Mouse (Mus musculus) heart, adult 9 months (tissue): Measurements from ENCODE around the gene Slc29a3.
"Not testable (repeated sequence)": the region's sequence is repeated elsewhere in the genome, so short reads cannot be mapped to it uniquely, and the experiment has no call there.

Source experiments
- DNase-seq, 2 experiments: peaks; one replicate each; pipeline ENCODE4 v3.0.0; 2022; ENCODE audit warnings: low spot score in 2 of 2

Slc29a3 gene

DNA sequence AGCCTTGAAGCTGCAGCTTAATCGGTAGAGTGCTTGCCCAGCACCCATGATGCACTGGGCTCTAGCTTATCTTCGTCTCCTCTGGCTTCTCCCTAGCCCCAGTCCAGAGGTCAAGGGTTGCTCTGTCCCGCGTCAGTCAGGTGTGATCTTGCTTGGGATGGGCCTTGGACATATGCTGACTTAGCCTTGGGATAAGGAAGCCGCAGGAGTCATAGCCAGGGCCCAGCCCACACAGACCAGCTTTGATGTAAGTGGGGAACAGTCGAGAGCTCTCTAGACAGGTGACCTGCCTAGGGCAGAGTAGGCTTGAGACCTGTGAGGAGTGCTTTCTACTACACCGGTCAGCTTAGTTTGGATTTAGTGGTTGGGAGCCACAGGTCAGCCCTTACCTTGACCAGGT, 14.8 kb upstream of the Slc29a3 start:
- DNase-seq = no peak

DNA sequence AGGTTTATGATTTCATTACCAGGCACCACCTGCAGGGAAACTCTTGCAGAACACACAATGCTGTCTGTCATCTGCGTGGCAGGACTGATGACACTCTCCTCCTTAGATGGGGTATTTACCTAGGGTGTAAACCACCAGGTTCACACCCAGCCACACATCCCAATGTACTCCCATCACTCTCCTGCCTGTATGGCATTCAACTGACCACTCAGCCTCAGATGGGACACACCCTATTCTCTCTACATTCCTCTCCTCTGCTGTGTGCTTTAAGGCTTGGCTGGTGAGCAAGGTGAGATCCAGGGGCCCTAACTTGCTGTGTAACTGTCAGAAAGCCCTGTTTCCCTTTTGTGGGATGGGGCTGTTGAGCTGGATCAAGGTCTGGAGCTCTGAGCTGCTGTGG, 9.5 kb upstream of the Slc29a3 start:
- no peak for DNase-seq

DNA sequence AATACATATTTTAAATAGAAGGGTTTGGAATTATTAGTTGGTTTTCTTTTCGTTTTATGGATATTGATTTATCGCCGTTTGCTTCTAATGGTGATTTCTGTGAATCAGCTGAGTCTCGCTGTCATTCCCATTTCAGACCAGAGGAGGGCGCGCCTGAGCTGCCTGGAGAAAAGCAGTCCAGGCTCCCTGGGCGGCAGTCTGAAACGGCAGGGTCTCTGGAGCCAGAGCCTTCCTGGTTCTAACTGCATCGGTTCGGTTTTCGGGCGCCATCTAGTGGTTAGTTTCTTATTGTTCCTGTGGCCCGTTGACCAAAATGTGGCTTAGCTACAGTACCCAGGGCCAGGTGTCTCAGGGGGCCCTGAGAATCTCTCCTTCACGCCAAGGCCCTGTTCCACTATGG, 7.8 kb upstream of the Slc29a3 start:
- peak; percentile 86 to 92 for DNase-seq

DNA sequence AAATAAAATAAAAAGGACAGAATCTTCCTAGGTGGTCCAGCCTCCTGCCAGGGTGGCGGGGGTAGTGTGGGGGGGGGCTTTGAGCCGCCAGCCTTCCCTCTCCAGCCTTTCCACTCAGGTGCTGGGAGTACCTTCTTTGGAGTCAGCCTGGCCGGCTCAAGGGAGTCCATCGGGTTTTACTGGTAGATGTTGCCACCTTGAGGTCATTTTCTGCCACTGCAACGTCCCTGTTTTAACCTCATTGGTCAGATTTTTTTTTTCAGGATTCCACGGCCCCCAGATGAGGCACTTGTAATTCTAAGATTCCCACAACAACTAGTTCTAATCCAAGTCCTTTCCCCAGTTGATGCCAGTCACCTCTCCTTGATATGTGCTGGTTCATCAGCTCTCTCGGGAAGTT, 4.4 kb upstream of the Slc29a3 start:
- DNase-seq = peak; percentile 52 to 59

DNA sequence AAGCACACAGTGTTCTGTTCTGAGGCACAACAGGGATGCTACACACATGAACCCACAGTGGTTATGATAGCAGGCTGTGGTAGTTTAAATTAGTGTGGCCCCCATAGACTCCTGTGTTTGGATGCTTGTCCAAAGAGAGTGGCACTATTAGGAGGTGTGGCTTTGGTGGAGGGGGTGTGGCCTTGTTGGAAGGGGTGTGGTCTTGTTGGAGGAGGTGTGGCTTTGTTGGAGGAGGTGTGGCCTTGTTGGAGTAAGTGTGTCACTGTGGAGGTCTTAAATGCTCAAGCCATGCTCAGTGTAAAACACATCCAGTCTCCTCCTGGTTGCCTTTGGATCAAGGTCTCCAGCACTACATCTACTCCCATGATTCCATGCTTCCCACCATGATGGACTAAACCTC, 3.6 kb upstream of the Slc29a3 start:
- no peak for DNase-seq

DNA sequence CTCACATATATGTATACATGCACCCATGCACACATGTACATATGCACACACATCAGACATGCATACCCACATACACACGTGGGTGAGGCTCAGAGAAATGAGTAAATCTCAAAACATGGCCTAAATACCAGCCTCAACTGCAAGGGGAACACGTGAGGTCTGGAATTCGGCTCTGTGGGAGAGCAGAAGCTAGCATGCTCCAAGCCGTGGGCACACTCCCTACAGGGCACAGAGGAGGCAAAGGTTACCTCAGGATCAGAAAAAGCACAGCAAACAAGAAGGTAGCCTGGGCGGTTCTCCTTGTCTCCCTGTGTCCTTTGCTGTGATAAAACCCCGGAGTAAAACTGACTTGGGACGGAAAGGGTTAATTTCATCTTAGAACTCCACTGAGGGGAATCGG, 1.3 kb upstream of the Slc29a3 start:
- no peak for DNase-seq

DNA sequence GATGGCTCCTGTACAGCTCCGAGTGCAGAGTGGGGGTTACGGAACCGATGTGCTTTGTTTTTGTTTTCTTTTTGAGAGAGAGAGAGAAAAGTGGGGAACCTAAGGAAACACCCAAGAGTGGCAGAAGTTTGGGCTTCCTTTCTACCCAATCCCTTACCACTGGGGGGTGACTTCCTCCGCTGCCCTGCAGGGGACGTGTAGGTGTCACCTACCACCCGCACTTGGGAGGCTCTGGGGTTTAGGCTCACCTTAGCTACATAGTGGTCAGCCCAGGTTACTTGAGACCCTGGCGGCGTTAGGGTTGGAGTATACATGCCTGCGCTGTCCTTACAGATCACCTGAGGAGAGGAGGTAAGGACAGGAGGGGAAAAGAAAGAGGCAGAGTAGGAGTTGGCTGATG, 667 bp upstream of the Slc29a3 start:
- peak; percentile 30 to 38 for DNase-seq

DNA sequence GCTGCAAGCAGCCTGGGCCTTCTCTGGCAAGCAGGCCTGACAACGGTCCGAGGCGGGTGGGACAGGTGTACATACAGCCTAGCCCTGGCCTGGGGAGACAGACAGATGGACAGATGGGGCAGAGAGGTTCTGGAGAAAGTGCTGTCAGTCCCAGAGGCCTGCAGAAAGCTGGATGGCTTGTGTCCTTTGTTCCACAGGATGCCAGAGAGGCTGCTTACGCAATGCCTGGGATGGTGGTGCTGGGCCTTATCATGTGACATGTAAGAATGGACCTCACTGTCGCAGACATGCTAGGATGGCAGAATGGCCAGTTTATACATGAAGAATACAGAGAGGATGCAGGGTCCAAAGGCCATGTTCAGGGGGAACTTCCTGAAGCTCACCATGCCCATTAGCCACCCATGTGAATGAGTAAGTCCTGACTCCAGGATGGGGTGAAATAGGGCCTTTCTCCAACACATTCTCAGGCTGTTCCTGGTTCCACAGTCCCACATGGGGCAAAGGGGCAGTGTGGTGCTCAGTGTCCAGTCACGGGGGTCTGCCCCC, 4.9 kb downstream of the Slc29a3 start:
- peak in 1 of 2 experiments; percentile 33 for DNase-seq

DNA sequence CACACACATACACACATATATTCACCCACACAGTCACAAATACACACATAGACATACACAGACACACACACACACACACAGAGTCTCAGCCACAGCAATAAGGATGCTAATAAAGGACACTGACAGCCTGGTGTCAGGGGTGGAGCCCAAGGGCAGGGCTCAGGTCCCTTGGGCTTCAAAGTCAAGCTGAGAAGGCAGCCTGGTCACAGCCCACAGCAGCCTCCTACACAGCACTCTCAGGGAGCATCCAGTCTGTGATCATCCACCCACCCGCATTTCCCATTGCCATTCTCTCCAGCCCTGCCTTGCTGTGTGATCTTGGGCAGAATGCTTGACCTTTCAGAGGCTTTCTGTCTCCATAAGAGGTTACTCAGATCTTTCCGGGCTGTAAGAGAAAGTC, 6.1 kb downstream of the Slc29a3 start:
- no peak for DNase-seq

DNA sequence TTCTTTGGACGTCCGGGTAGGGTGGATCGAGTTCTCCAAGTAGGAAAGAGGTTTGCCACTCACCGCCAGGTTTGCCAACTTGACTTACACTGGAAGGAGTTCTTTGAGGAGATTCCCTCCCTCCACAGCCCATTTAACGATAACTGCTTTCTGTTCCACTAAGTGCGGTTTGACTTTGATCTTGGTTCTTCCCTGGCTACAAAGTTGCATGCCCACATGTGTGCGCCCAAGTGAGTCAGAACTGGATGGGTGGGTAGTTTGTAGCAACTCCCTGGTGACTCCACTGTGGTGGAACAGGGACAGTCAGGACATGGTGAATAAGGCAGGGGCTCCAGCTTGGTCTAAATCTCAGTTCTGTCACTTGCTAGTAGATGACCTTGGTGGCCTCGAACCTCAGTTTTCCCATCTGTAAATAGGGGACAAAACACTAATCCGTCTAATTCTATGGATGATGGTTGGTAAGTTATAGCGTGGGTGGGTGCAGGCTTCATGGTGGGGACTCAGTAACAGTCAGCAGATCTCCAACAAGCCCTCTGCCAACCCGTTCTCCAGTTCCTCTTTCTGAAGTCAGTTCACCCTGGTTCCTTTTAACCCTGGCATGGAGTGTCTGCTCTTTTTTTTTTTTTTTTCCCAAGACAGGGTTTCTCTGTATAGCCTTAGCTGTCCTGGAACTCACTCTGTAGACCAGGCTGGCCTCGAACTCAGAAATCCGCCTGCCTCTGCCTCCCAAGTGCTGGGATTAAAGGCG, 7.9 kb downstream of the Slc29a3 start:
- DNase-seq = no peak

DNA sequence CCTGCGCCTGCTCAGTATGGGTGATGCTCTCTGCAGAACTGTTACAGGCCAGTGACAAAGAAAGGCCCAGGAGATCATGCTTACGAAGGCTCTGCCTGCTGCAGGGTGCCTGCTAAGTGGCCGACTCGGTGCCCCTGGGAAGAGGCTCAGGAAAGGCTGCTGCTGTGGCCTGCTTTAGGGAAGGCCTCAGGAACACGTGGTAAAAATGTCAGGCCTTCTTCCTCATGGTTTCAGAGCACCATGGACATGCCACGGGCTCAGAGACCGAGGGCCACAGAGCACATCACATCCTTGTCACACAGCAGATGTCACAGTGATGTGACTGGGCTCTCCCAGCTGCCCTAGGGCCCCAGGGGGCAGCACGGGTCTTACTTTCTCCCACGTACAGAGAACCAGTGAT, 8.9 kb downstream of the Slc29a3 start:
- DNase-seq = no peak

DNA sequence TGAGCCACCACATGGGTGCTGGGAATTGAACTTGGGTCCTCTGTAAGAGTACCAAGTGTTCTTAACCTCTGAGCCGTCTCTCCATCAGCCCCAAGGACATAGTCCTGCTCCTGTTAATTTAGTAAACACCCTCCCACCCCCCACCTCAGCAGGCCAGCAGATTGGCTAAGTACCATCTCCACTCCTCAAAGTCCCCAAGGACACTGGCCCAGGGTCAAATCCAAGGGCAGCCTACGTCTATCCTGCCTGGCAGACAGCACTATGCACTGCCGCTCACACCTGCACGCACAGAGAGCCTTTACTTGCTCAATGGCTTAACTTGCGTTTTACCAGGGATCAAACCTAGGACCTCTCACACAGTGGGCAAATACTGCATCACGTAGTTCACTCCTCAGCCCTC, 9.7 kb downstream of the Slc29a3 start:
- no peak for DNase-seq

DNA sequence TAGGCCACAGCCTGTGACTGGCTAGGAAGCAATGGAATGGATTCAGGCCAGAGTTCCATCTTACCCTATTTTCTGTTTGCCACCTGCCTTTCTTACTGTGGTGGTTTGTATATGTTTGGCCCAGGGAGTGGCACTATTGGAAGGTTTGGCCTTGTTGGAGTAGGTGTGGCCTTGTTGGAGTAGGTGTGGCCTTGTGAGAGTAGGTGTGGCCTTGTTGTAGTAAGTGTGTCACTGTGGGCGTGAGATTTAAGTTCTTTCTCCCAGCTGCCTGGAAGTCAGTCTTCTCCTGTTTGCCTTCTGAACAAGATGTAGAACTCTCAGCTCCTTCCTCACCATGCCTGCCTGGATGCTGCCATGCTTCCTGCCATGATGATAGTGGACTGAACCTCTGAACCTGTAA, 10.3 kb downstream of the Slc29a3 start:
- not testable (repeated sequence) for DNase-seq

DNA sequence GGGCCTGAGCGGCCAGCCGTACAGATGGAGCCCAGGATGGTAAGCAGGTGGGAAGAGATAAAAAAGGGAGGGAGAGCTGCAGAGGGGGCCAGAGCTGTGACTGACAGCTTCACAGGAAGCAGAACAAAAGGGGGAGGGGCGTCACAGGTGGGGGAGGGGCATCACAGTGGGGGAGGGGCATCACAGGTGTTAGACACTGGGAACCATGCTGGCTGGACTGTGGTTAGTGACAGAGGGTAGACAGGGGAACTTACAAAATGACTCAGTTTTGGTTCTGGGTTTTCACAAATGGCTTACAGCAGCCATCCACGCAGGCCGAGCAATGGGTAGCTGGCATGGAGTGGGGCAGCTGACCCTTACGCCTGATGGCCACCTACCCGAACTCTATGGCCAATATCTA, 11.2 kb downstream of the Slc29a3 start:
- no peak for DNase-seq

DNA sequence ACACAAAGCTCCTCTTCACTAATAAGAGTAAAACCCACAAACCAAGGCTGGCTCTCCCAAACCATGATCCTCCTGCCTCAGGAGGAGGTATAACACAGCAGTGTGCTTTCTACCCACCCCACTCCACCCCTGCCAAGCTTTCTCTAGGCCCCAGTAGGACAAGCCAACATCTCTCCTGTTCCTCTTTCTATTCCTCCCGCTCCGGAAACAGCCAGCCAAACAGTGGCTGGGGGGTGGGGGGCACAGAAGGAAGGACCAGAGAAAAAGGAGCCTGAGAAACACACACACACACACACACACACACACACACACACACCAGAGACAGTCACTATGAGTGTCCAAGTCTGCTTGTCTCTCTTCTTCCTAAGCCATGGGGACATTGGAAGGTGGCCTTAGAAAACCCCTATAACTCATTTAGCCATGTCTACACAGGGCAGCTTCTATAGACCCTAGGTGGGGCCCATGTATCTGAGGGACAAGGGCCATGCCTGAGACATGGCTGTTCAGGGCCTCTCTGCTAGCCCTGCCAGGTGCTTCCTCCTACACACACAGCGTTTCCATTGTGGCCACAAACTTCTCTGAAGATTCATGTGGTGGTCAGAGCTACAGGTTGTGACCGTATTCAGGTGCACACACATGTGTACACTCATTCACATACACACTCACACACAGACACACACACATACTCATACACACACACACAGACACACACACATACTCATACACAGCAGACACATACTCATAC, 12.8 kb downstream of the Slc29a3 start:
- DNase-seq = peak in 1 of 2 experiments; percentile 36

DNA sequence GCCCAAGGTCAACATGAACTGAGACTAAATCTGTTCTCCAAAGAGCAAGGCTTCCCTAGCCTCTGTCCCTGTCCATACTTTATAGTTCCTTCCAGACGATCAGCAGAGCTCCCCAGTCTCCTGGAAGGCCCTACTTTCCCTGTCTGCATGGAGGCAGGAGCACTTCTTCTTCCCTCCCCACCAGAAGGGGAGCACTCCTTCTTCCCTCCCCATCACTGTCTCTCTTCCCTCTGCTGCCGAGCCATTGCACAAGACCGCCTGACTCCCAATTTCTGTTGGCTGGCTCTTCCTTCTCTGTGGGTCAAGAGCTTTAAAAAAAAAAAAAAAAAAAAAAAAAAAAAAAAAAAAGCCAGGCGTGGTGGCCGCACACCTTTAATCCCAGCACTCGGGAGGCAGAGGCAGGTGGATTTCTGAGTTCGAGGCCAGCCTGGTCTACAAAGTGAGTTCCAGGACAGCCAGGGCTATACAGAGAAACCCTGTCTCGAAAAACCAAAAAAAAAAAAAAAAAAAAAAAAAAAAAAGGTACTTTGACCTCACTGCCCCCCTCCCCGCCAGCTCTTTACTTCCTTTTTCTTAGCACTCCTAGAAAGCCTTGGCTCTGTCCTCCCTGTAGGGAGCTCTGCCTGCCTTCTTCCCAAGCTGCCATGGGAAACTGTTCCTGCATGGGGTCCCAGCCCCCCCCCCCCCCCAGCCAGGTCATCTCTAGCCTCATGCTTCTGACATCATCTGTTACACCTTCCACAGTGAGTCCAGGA, 14.5 kb downstream of the Slc29a3 start:
- DNase-seq = no peak

DNA sequence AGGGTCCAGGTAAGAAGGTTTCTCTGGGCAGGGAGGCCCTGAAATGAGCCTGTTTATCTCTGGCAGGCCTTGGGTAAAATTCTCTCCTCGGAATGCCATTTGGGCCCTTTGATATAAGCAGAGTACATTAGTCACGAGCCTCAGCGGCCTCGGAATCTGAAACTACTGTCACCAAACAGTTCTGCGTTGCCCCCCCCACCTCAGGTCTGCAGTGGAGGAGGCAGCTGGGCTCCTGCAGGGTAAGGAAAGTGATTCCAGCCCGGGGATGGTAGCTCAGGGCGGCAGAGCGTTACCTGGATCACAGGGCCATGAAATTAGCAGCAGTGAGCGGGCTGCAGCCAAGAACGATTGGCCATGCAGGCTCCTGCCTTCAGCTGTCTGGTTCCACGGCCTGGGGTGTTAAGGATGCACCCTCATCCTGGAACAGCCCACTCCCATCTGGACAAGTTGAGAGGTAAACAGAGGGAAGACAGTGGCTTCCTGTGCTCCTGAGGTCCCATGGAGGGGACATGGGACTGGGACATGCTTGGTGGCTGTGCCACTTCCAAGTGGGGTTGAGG, 15.3 kb downstream of the Slc29a3 start:
- no peak for DNase-seq

DNA sequence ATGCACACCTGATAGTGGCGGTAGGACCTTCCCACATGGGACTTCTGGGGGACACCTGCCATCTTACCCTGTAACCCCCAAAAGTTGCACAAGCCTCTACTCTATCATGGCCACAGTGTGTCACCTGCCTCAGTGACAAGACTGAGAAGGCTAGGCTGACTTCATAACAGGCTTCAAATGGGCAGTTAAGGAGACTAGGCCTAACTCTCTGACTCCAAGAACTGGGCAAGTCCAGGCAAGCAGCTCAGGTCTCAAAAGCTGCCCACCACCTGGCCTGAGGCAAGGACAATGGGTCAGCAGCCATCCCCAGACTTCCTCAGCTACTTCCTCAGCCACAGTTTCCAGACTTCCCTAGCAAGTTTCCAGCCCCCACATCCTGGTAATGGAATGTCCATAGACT, 16.9 kb downstream of the Slc29a3 start:
- DNase-seq = no peak

DNA sequence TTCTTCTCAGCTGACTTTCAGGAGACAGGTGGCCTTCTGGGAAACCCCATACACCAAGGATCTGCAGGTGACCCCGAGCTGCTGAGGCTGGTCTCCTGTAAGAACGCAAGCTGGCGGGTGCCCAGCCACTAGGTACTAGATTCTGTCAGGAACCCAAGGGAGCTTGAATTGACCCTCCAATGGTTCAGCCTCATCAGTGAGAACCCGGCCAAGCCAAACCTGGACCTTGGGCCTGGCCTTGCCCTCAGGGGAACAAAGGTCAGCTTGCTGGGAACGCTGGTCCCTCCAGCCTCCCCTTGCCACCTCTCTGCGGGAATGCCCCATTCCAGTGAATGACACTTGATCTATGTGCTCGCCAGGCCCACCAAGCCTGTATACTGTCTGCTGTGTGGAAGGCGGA, 19.1 kb downstream of the Slc29a3 start:
- no peak for DNase-seq

DNA sequence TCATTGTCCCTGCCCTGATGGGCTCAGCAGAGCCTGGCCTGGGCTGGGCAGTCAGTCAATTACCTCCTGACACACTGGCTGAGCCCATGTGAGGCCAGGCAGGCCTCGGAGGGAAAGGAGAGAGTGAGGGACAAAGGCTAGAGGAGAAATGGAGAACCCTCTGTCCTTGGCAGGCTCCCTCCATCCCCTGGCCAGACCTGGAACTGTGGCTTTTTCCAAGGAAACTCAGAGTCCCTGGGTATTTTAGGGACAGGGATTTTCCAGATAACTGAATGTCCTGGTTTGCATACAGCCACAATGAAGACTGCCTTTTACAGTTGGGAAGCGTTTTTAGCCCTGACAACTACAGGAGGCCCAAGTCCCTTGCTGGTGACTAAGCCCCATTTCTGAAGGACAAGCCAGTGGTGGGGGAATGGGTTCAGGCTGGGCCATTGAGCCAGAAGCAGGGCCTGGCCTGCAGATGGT, 20.2 kb downstream of the Slc29a3 start:
- DNase-seq = peak in 1 of 2 experiments; percentile 37

DNA sequence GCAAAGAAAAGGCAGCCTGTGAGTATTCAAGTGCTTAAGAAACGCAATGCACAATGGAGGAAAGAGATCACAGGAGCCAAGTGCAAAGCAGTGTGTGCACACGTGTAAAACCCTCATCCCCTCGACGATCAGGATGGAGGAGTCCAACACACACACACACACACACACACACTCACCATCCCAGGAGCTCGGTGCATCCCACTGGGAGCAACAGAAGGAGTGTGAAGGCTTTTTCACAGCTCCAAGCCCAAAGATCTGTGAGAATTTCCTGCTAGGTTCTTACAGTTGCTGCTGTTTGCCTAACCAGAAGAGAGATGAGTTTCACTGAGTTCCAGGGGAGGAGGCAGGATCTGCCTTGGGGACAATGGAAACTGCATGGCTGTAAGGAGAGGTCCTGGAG, 20.9 kb downstream of the Slc29a3 start:
- DNase-seq = no peak

DNA sequence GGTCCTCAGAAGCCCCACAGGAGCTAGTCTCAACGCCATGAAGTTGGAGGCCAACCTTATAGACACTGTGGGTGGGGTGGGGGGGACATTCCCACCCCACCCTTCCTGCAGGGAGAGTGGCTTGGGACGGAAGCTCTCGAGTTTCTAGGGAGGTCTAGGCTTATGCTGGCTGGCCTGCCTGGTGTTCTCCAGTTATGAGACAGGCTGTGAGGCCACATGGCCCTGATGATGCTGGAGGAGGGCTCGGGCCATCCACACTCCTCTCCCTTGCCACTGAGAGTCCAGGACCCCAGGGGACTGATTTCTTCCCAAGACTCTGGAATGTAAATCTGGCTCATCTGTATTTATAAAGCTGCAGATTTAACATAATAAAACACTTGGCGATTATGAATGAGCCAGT, 25.3 kb downstream of the Slc29a3 start:
- no peak for DNase-seq
